Mouse (Mus musculus): ENCODE data around the gene Zfp488.

Zfp488 gene

GRCm38 (mm10) chr14:33978604-33979059 lies at the start of gene Zfp488:
Zfp488 (minus strand) TSS chr14:33978764.
- in situ Hi-C loops (cut with MboI, MseI), result no loop called here

DNA sequence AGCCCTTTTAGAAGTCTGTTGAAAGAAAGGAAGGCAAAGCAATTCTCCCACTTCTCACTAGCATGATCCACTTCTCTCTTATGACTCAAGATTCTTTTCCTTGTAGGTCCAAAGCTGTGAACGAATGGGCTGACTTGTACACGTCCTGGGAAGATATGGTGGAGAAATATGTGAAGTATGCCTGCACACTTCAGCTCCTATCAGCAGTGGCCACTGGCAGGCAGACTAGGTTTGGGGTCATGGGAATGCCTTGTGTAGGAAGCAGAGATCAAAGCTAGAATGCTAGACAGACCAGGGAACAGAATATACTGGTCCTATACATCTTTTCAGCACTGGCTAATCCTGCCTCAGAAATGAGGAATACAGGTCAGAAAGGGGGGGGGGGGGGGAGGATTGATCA lies 48.1 kb upstream of the Zfp488 start:
- in situ Hi-C loops (cut with MboI, MseI), result loop anchor here (10.0 kb wide), 1 partner anchor 1558 kb away; no protein-coding TSS in a partner anchor

GRCm38 (mm10) chr14:34016938-34017337 lies 38.4 kb upstream of the Zfp488 start:
- in situ Hi-C loops (cut with MboI, MseI), result no loop called here

- in situ Hi-C loops (cut with MboI, MseI), result no loop called here
These were observed 37.8 kb upstream of the Zfp488 start, which contains the start of gene Gm5460 for GRCm38 (mm10) chr14:34016381-34016780. Gm5460 (plus strand) TSS chr14:34016758.

DNA sequence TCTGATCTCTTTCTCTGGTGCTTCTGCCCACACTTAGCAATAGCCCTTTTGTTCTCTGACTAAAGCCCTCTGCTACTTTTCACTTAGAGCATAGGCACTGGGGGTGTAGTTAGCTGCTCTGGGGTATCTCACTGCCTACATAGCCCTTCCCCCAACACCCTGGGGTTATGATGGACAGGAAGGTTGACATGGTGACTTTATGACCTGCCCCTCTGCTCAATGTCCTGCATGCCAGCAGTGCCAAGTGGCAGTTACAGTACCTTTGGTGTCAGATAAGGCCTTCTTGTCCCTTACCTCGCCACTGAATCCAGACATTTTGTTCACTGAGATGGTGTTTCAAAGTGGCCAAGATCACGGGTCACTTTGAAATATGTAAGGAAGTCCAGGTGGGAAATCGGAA lies 36.5 kb upstream of the Zfp488 start, which contains the start of gene Gm30083:
Gene Gm30083, minus strand, starts transcription at position 120 of the 400 bp plus-strand sequence.
- in situ Hi-C loops (cut with MboI, MseI), result no loop called here

DNA sequence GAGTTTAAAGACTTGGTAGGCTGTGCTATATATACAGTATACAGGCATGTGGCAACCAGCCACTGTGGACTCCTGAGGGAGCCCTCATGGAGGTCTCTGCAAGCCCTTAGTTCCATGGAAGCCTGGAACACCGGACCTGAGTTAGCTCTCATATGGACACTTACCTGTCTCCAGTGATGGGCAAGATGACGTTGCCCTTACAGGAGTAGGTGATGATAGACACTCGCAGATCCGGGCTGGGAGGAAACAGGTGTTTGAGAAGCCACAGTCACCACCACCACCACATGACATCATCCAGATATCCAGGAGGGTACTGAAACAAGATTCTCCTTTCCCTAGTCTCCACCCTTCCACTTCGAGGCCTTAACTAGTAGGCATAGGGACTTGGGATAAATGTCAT lies 23.8 kb upstream of the Zfp488 start:
- in situ Hi-C loops (cut with MboI, MseI), result no loop called here

DNA sequence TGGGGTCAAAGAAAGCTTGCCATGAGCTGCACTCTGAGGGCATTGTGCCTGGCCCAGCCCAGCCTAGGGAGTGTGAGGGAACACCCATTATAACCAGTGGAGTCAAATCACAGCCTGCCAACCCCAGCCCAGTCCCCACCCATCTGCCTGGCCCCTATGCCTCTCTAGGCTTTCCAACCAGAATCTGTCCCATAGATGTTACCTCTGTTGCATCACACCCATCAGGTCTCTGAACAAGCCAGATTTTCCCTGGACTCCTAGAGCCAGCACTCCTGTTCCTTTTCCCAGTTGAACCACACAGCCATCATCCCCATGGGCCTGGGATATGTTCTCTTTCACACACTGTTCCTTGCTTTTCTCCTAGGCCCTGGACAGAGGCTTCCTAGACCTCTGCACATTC lies 22.9 kb upstream of the Zfp488 start:
- in situ Hi-C loops (cut with MboI, MseI), result no loop called here

DNA sequence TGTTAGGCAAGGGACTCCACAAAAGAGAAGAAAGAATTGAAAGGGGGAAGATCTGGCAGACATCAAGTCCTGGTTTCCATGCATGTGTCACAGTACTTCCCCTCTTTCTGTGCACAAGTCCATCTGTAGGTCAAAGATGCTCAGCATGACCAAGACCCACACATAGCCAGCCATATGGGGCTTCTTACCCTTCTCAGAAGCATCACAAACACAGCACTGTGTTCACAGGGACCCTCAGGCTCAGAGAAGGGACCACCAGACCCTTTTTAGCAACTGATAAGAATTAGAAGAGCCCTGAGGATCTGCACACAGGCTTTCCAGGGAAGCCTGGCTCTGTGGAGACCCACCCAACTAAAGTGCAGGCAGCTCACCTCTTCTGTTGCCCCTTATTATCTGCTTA lies 21.5 kb upstream of the Zfp488 start:
- in situ Hi-C loops (cut with MboI, MseI), result no loop called here

GRCm38 (mm10) chr14:33997427-33997826 lies 18.9 kb upstream of the Zfp488 start:
- in situ Hi-C loops (cut with MboI, MseI), result no loop called here

DNA sequence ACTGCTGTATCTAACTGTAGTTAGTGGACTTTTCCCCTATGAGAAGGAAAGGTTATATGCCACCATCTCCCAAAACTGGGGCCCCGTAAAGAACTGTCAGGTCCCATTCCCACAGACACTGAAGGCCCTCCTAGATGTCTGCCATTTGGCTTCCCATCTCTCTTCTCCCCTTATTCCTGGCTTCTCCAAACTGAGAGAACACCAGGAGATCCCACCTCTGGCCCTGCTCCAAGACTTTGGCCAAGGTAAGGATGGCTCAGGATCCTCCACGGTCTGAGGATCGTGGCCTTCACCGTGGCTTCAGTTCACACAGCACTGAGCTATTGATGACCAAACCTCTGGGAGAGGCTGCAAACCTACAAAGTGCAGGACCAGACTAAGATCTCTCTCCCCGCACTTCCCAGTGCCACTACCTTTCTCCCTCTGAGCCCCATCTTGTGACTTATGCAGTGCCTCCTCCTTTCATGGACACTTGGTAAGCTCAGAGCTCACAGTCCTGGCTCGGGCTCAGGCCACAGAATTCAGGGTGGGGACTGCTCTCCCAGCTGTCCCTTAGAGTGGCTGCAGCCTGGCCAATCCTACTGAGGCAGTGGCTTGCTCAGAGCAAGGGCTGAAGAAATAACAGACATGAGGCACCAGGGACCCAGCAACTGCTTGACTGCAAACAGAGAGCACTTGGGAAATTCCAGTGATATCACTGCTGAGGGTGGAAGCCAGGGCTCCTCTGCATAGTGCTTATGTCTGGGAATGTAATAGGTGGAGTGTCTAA lies 15.1 kb upstream of the Zfp488 start:
- in situ Hi-C loops (cut with MboI, MseI), result no loop called here

DNA sequence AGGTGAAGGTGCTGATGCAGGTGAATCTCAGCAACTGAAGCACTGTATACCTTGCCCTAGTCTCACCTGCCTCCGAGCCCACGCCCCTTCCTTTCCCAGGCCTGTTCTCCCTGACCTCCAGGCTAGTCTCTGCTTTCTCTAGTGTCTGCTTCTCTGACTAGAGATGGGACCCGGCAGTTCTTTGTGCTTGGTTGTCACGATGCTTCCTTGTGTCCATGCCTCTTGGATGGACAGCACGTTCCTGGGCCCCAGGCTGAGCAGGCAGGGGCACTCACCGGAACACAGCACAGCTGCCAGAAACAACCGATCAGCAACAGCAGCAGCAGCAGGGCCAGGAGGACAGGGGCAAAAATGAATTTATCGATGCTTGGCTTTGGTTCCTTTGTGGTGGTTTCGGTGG lies 14.5 kb upstream of the Zfp488 start:
- in situ Hi-C loops (cut with MboI, MseI), result no loop called here

DNA sequence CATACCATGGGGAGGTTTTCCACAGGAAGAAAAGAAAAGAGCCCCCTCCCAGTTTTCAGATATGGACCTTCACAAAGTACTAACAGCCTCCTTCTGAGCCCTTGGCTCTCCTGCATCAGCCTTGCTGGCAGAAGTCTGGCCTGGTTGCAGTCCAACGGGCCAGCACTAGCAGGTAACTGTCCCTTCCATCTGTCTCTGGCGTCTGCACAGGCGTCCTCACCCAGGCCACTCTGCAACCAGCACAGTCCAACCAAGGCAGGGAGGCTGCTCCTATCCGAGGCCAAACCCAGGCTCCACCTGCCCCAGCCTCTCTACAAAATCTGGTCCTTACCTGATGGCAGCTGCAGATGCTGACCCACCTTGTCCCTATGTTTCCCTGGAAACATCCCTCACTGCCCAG lies 13.4 kb upstream of the Zfp488 start:
- in situ Hi-C loops (cut with MboI, MseI), result no loop called here

GRCm38 (mm10) chr14:33989201-33989600 lies 10.6 kb upstream of the Zfp488 start:
- in situ Hi-C loops (cut with MboI, MseI), result no loop called here

DNA sequence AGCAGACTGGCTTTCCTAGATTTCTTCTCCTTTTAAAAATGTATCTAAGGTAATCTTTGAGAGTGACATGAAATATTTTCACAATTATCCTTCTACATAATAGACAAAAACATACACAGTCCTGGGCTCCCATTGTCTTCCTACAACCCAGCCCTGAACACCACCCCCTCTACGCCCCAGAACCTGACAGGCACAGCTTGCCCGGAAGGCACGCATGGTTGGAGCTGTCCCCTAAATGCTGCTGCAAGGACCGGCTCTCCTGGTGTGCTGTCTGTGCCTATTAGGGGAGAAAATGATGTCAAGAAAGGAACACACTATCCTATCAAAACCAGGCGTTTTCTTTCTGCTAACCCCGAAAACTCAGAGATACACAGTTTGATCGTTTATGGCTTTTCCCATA lies 816 bp downstream of the Zfp488 start:
- in situ Hi-C loops (cut with MboI, MseI), result no loop called here

DNA sequence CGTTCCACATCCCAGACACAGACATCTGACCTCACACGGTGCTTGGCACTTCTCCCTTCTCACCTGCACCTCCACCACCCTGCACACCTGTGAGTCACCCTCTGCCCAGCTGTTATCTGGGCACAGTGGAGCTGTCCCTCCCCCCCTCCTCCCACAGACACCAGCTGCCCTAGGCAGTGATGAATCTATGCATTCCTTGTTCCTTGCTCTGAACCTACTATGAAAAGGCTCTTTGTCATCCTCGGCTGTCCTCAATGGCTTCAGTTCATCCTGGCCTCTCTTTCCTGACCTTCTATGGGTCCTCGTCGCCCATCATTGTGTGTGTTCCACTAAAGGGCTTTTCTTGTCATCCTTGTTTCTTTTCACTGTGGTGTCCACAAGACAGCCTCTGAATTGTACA lies 3.8 kb downstream of the Zfp488 start:
- in situ Hi-C loops (cut with MboI, MseI), result no loop called here

- in situ Hi-C loops (cut with MboI, MseI), result no loop called here
These were observed 5.9 kb downstream of the Zfp488 start for GRCm38 (mm10) chr14:33972679-33973078.

DNA sequence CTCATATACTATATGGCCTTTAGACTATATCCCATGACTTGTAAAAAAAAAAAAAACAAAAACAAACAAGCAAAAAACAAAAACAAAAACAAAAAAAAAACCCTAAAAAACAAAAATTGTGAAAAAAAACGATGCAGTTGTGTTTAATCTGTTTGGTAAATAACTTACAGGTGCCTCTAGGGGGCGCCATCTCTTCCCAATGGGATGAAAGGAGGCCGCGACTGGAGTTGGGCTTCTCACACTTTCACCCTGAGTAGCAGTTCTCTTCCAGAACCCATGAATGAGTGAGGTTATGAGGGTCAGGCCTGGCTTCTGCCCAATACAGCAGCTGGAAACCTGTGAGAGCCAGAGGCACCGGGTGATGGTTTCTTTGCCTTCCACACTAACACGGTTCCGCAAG lies 12.9 kb downstream of the Zfp488 start:
- in situ Hi-C loops (cut with MboI, MseI), result no loop called here

DNA sequence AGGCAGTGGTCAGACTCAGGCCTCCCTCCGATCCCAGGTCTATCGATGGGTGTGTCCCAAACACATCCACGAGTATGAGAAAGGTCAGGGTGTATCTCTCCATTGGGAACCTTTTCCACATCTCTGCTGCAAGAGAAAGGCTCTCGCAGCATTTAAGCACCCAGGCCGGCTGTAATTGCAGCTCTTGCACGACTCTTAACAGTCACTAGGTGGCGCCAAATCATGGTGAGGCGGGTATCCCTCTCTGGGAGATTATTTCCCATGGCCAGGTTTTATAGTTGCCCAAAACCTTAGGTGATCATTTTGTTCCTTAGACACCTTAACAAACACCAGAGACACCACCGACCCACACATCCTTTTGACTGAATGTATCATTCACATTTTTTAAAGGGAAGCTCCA lies 19.2 kb downstream of the Zfp488 start:
- in situ Hi-C loops (cut with MboI, MseI), result no loop called here

- in situ Hi-C loops (cut with MboI, MseI), result no loop called here
These were observed 19.7 kb downstream of the Zfp488 start for GRCm38 (mm10) chr14:33958841-33959240.

DNA sequence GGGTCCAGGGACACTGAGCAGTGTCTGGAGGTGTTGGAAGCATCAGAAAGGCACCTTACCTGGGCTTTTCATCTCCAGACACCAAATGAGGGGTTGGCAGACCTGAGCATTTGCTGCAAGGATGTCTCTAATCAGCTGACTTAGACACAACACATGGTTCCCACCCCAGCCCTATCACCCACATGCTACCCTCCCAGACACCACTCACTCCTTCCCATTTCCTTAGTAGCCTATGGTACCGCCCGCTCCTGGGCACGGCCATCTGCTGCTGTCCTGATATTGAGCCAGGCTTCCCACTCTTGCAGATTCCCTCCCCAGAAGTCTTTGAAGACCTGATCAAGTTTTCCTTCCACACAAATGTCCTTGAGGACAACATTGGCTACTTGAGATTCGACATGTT lies 20.4 kb downstream of the Zfp488 start:
- in situ Hi-C loops (cut with MboI, MseI), result no loop called here

- in situ Hi-C loops (cut with MboI, MseI), result no loop called here
These were observed 22.5 kb downstream of the Zfp488 start for GRCm38 (mm10) chr14:33956055-33956454.

DNA sequence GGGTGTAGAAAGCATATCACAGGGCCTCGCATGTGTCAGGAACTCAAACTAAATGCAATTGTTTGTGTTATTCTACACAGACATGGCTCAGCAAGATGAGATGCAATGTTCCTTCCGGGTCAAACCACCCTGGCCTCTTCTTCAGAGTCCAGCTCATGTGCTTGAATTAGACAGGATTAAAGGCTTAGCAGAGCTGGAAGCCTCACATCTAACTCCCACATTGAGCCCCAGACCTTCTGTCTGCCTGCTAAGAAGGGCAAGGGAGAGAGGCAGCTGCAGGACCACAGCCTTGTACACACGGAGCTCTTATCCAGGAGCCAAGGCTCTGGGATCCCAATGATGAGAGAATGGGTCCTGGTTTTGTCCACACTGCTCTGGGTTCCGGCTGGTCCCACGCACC lies 24.8 kb downstream of the Zfp488 start, which contains the start of gene Rbp3:
Gene Rbp3, plus strand, starts transcription at position 243 of the 400 bp plus-strand sequence.
- in situ Hi-C loops (cut with MboI, MseI), result no loop called here

- in situ Hi-C loops (cut with MboI, MseI), result no loop called here
These were observed 26.2 kb downstream of the Zfp488 start for GRCm38 (mm10) chr14:33952233-33952981.

Measured in regulatory T cell (primary cell).